Mouse (Mus musculus): ENCODE data around the gene Tbc1d1. TPM values are rescaled to one million over a fixed set of nuclear protein-coding genes. Genes with fewer than 3 reads are reported as not detected.

Tbc1d1 gene
- polyA plus RNA-seq, 2 experiments, result 4.8 to 5.6 TPM

- no peak overlapping the region for H3K4me2 ChIP-seq (ENCODE audit: low read depth)
- H3K27me3 ChIP-seq (ENCODE audit: control insufficient read depth, insufficient read depth, low read length), result no peaks in the 10 kb centered on the region
- H3K4me3 ChIP-seq (ENCODE audit: insufficient read depth in 1 of 2, low read depth in 2 of 2, low read length in 2 of 2), result no peak overlapping the region
- TF ChIP-seq CTCF (IDR thresholded peaks at IDR 0.05; ENCODE audit: low read depth), result no peak
- H3K27ac ChIP-seq, result no peak overlapping the region
- DNase-seq (ENCODE audit: low read depth in 3 of 3, low spot score in 3 of 3), result no peak
- no peak overlapping the region for H3K9ac ChIP-seq (replicated peaks)
- H3K36me3 ChIP-seq (replicated peaks; ENCODE audit: control insufficient read depth, insufficient read depth, low read depth), result no peaks in the 10 kb centered on the region
- no peaks in the 10 kb centered on the region for H3K9me3 ChIP-seq (ENCODE audit: control insufficient read depth, low read length)
- H3K4me1 ChIP-seq (replicated peaks; ENCODE audit: control insufficient read depth in 2 of 2, insufficient read depth in 2 of 2, low read length in 1 of 2), result peaks cover 0 to 14% of the 10 kb centered on the region in 2 experiments; a peak in 1 of 4 replicates
- ATAC-seq (ENCODE audit: insufficient read depth), result no peak
These were observed 215.3 kb downstream of the Tbc1d1 start for GRCm38 (mm10) chr5:64371331-64371831.

GRCm38 (mm10) chr5:64372292-64372961 lies 216.3 kb downstream of the Tbc1d1 start:
- Histone ChIP-seq H3K27me3 (ENCODE audit: control insufficient read depth, insufficient read depth, low read length) (no peaks in the 10 kb centered on the region), H3K27ac (no peak overlapping the region), H3K4me1 (replicated peaks; ENCODE audit: control insufficient read depth in 2 of 2, insufficient read depth in 2 of 2, low read length in 1 of 2) (peaks cover 0 to 17% of the 10 kb centered on the region in 2 experiments; a peak in 2 of 4 replicates), H3K4me3 (ENCODE audit: insufficient read depth in 1 of 2, low read depth in 2 of 2, low read length in 2 of 2) (no peak overlapping the region), H3K4me2 (ENCODE audit: low read depth) (no peak overlapping the region), H3K36me3 (replicated peaks; ENCODE audit: control insufficient read depth, insufficient read depth, low read depth) (no peaks in the 10 kb centered on the region), H3K9ac (replicated peaks) (no peak overlapping the region), H3K9me3 (ENCODE audit: control insufficient read depth, low read length) (no peaks in the 10 kb centered on the region)
- WGBS (ENCODE audit: insufficient replicate concordance), result 79% methylated on average over 13 of the region's 13 CpGs
- TF ChIP-seq CTCF (IDR thresholded peaks at IDR 0.05; ENCODE audit: low read depth), result no peak
- no peak for TF ChIP-seq EP300 (IDR thresholded peaks at IDR 0.05; ENCODE audit: low read depth)
- no peak for ATAC-seq (ENCODE audit: insufficient read depth)
- no peak for DNase-seq (ENCODE audit: low read depth in 3 of 3, low spot score in 3 of 3)

DNA sequence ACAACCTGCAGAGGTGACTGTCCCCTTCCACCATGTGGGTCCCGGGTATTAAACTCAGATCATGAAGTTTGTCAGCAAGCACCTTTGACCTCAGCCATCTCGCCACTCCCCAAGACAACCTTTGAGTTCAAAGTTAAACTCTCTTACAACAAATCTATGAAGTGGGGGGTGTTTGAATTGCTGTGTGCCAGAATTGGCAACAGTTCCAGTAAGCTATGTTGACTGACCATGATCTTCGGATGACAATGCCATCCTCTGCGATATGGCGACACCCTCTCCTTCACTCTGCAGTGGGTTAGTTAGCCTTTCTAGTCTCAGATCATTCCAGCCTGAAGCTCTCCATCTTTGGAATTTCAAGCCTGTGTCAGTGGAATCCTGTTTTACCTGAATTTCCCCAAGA lies 217.6 kb downstream of the Tbc1d1 start:
- H3K36me3 ChIP-seq (replicated peaks; ENCODE audit: control insufficient read depth, insufficient read depth, low read depth), result no peaks in the 10 kb centered on the region
- 76% methylated on average over 5 of the region's 5 CpGs for WGBS (ENCODE audit: insufficient replicate concordance)
- ATAC-seq (ENCODE audit: insufficient read depth), result no peak

GRCm38 (mm10) chr5:64375851-64376250 lies 219.7 kb downstream of the Tbc1d1 start:
- TF ChIP-seq CTCF (IDR thresholded peaks at IDR 0.05; ENCODE audit: low read depth), result no peak
- no peak for TF ChIP-seq EP300 (IDR thresholded peaks at IDR 0.05; ENCODE audit: low read depth)
- 30% methylated on average over 3 of the region's 3 CpGs for WGBS (ENCODE audit: insufficient replicate concordance)
- Histone ChIP-seq H3K4me3 (ENCODE audit: insufficient read depth in 1 of 2, low read depth in 2 of 2, low read length in 2 of 2) (no peak overlapping the region), H3K4me1 (replicated peaks; ENCODE audit: control insufficient read depth in 2 of 2, insufficient read depth in 2 of 2, low read length in 1 of 2) (peaks cover 0 to 34% of the 10 kb centered on the region in 2 experiments; a peak in 2 of 4 replicates), H3K36me3 (replicated peaks; ENCODE audit: control insufficient read depth, insufficient read depth, low read depth) (no peaks in the 10 kb centered on the region), H3K4me2 (ENCODE audit: low read depth) (no peak overlapping the region), H3K9me3 (ENCODE audit: control insufficient read depth, low read length) (no peaks in the 10 kb centered on the region), H3K27ac (no peak overlapping the region), H3K27me3 (ENCODE audit: control insufficient read depth, insufficient read depth, low read length) (no peaks in the 10 kb centered on the region), H3K9ac (replicated peaks) (no peak overlapping the region)
- ATAC-seq (ENCODE audit: insufficient read depth) (no peak), DNase-seq (ENCODE audit: low read depth in 3 of 3, low spot score in 3 of 3) (no peak)

More for the DNA sequence above, 217.6 kb downstream of the Tbc1d1 start:
- H3K9me3 ChIP-seq (ENCODE audit: control insufficient read depth, low read length), result no peaks in the 10 kb centered on the region
- no peak overlapping the region for H3K27ac ChIP-seq
- H3K4me1 ChIP-seq (replicated peaks; ENCODE audit: control insufficient read depth in 2 of 2, insufficient read depth in 2 of 2, low read length in 1 of 2), result peaks cover 0 to 26% of the 10 kb centered on the region in 2 experiments; a peak in 2 of 4 replicates
- no peak for DNase-seq (ENCODE audit: low read depth in 3 of 3, low spot score in 3 of 3)
- H3K9ac ChIP-seq (replicated peaks), result no peak overlapping the region
- no peak overlapping the region for H3K4me2 ChIP-seq (ENCODE audit: low read depth)
- TF ChIP-seq CTCF (IDR thresholded peaks at IDR 0.05; ENCODE audit: low read depth), result no peak
- TF ChIP-seq EP300 (IDR thresholded peaks at IDR 0.05; ENCODE audit: low read depth), result no peak
- H3K27me3 ChIP-seq (ENCODE audit: control insufficient read depth, insufficient read depth, low read length), result no peaks in the 10 kb centered on the region
- H3K4me3 ChIP-seq (ENCODE audit: insufficient read depth in 1 of 2, low read depth in 2 of 2, low read length in 2 of 2), result no peak overlapping the region

DNA sequence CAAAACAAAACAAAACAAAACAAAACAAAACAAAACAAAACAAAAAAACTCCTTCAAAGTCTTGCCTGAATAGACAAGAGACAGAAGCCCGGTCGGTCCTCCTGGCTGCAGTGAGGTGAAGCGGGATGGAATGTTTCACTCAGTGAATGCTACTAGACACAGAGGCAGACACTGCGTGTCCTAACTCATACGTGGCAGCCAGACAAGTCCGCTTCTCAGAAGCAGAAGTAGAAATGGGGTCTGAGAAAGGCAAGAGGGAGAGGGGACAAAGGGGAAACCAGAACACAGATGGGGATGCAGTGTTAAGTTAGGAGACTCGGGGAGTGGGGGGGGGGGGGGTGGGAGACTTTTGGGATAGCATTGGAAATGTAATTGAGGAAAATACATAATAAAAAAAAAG lies 220.4 kb downstream of the Tbc1d1 start:
- 30% methylated on average over 7 of the region's 7 CpGs for WGBS (ENCODE audit: insufficient replicate concordance)
- Histone ChIP-seq H3K4me1 (replicated peaks; ENCODE audit: control insufficient read depth in 2 of 2, insufficient read depth in 2 of 2, low read length in 1 of 2) (peaks cover 3 to 34% of the 10 kb centered on the region in 2 experiments), H3K4me3 (ENCODE audit: insufficient read depth in 1 of 2, low read depth in 2 of 2, low read length in 2 of 2) (no peak overlapping the region), H3K4me2 (ENCODE audit: low read depth) (no peak overlapping the region), H3K9ac (replicated peaks) (no peak overlapping the region), H3K27ac (no peak overlapping the region), H3K27me3 (ENCODE audit: control insufficient read depth, insufficient read depth, low read length) (no peaks in the 10 kb centered on the region), H3K36me3 (replicated peaks; ENCODE audit: control insufficient read depth, insufficient read depth, low read depth) (no peaks in the 10 kb centered on the region), H3K9me3 (ENCODE audit: control insufficient read depth, low read length) (no peaks in the 10 kb centered on the region)
- TF ChIP-seq EP300 (IDR thresholded peaks at IDR 0.05; ENCODE audit: low read depth) (no peak), CTCF (IDR thresholded peaks at IDR 0.05; ENCODE audit: low read depth) (no peak)
- no peak for DNase-seq (ENCODE audit: low read depth in 3 of 3, low spot score in 3 of 3)
- no peak for ATAC-seq (ENCODE audit: insufficient read depth)
